Mouse (Mus musculus) CH12.LX (cell line): ENCODE data around the gene Col8a1. TPM values are rescaled to one million over a fixed set of nuclear protein-coding genes. Genes with fewer than 3 reads are reported as not detected.

ENCODE experiments used
- DNase-seq: peaks from one replicate; pipeline ENCODE4 v3.0.0-alpha.2; 2013; ENCODE audit errors: extremely low read depth
- H3K27ac ChIP-seq: 2 replicates; pipeline ENCODE4 v1.5.1; 2012; ENCODE audit warnings: low read depth, mild to moderate bottlenecking, control low read depth, moderate library complexity; ENCODE audit not compliant: insufficient read depth
- H3K27me3 ChIP-seq: replicated peaks from 2 replicates; pipeline ENCODE3; 2012; ENCODE audit warnings: inconsistent platforms
- H3K36me3 ChIP-seq, 2 experiments: replicated peaks in 1 of 2; 2 replicates each; pipeline versions ENCODE3 to v1.6.1; 2012; ENCODE audit warnings: inconsistent platforms in 1 of 2, low read length in 1 of 2, mild to moderate bottlenecking in 1 of 2, mixed read lengths in 1 of 2, moderate library complexity in 1 of 2; ENCODE audit not compliant: control insufficient read depth in 1 of 2, insufficient read depth in 1 of 2
- H3K4me1 ChIP-seq, 2 experiments: 2 replicates each; pipeline ENCODE4 v1.6.1; 2012; ENCODE audit warnings: inconsistent platforms in 1 of 2, moderate library complexity in 1 of 2; ENCODE audit not compliant: insufficient read depth in 2 of 2, control insufficient read depth in 1 of 2
- H3K4me2 ChIP-seq: 2 replicates; pipeline ENCODE4 v1.6.1; 2012; ENCODE audit warnings: low read depth, mild to moderate bottlenecking, control low read depth; ENCODE audit not compliant: poor library complexity, insufficient read depth, severe bottlenecking
- H3K4me3 ChIP-seq, 3 experiments: fragments of 150-350 bp in 1 of 3; sonication (generic) in 1 of 3; replicated peaks in 1 of 3; 2 replicates each; pipeline versions ENCODE3 to v1.5.1; 2011 to 2012; ENCODE audit warnings: low read depth in 2 of 3, low read length in 2 of 3, mild to moderate bottlenecking in 2 of 3, moderate library complexity in 2 of 3, control low read depth in 1 of 3, improper control_type of control experiment in 1 of 3, inconsistent platforms in 1 of 3, mixed read lengths in 1 of 3; ENCODE audit not compliant: poor library complexity in 1 of 3
- H3K79me2 ChIP-seq: replicated peaks from 2 replicates; pipeline ENCODE4 v1.6.1; 2012; ENCODE audit warnings: mild to moderate bottlenecking, moderate library complexity; ENCODE audit not compliant: control insufficient read depth, poor library complexity, insufficient read depth, severe bottlenecking; ENCODE audit errors: extremely low read depth
- H3K9ac ChIP-seq: 2 replicates; pipeline ENCODE4 v1.6.1; 2012; ENCODE audit warnings: low read depth, mild to moderate bottlenecking, control low read depth, moderate library complexity; ENCODE audit not compliant: insufficient read depth
- H3K9me3 ChIP-seq: replicated peaks from 2 replicates; pipeline ENCODE3; 2012; ENCODE audit warnings: low read length, inconsistent platforms, mixed read lengths
- BHLHE40 ChIP-seq: IDR thresholded peaks from 2 replicates; pipeline ENCODE4 v1.6.1; 2011; ENCODE audit warnings: mild to moderate bottlenecking, low read depth, low read length, improper control_type of control experiment
- CHD2 ChIP-seq: IDR thresholded peaks from 2 replicates; pipeline ENCODE4 v1.6.1; 2011; ENCODE audit warnings: low read length, improper control_type of control experiment
- E2F4 ChIP-seq: IDR thresholded peaks from 2 replicates; pipeline ENCODE4 v1.6.1; 2011; ENCODE audit warnings: low read depth, low read length, improper control_type of control experiment; ENCODE audit not compliant: insufficient replicate concordance
- EP300 ChIP-seq: IDR thresholded peaks from 2 replicates; pipeline ENCODE4 v1.6.1; 2011; ENCODE audit warnings: low read length, improper control_type of control experiment
- HCFC1 ChIP-seq: IDR thresholded peaks from 2 replicates; pipeline ENCODE4 v1.6.1; 2012; ENCODE audit warnings: low read depth, mild to moderate bottlenecking, inconsistent platforms, low read length, improper control_type of control experiment
- JUN ChIP-seq: IDR thresholded peaks from 2 replicates; pipeline ENCODE4 v1.6.1; 2011; ENCODE audit warnings: low read depth, mild to moderate bottlenecking, low read length, improper control_type of control experiment, moderate library complexity; ENCODE audit not compliant: insufficient read depth
- JUND ChIP-seq: conservative IDR thresholded peaks from 2 replicates; pipeline ENCODE4 v1.6.1; 2011; ENCODE audit warnings: low read depth, low read length, improper control_type of control experiment
- KAT2A ChIP-seq: IDR thresholded peaks from 2 replicates; pipeline ENCODE4 v1.6.1; 2012; ENCODE audit warnings: low read length, improper control_type of control experiment, inconsistent platforms; ENCODE audit not compliant: insufficient replicate concordance
- MAFK ChIP-seq: IDR thresholded peaks from 2 replicates; pipeline ENCODE4 v1.6.1; 2011; ENCODE audit warnings: low read length, improper control_type of control experiment; ENCODE audit not compliant: insufficient replicate concordance
- MAX ChIP-seq: IDR thresholded peaks from 2 replicates; pipeline ENCODE4 v1.6.1; 2011; ENCODE audit warnings: low read length, improper control_type of control experiment
- MEF2A ChIP-seq: IDR thresholded peaks from 2 replicates; pipeline ENCODE4 v1.6.1; 2014; ENCODE audit warnings: low read depth, mild to moderate bottlenecking, inconsistent platforms, low read length, improper control_type of control experiment, borderline replicate concordance
- MXI1 ChIP-seq: IDR thresholded peaks from 2 replicates; pipeline ENCODE4 v1.6.1; 2011; ENCODE audit warnings: mild to moderate bottlenecking, low read depth, low read length, improper control_type of control experiment
- MYC ChIP-seq: IDR thresholded peaks from 2 replicates; pipeline ENCODE4 v1.6.1; 2011; ENCODE audit warnings: low read depth, mild to moderate bottlenecking, improper control_type of control experiment, low read length
- NRF1 ChIP-seq: IDR thresholded peaks from 2 replicates; pipeline ENCODE4 v1.6.1; 2014; ENCODE audit warnings: low read depth, mild to moderate bottlenecking, inconsistent platforms, low read length, improper control_type of control experiment, moderate library complexity
- PAX5 ChIP-seq: IDR thresholded peaks from 2 replicates; pipeline ENCODE4 v1.6.1; 2012; ENCODE audit warnings: low read length, inconsistent platforms, mixed read lengths
- POLR2A ChIP-seq: IDR thresholded peaks from 2 replicates; pipeline ENCODE4 v1.6.1; 2011; ENCODE audit warnings: low read depth, mild to moderate bottlenecking, improper control_type of control experiment, low read length
- SMC3 ChIP-seq: IDR thresholded peaks from 2 replicates; pipeline ENCODE4 v1.6.1; 2011; ENCODE audit warnings: low read depth, low read length, improper control_type of control experiment
- TBP ChIP-seq: conservative IDR thresholded peaks from 2 replicates; pipeline ENCODE4 v1.6.1; 2011; ENCODE audit warnings: low read depth, low read length, improper control_type of control experiment
- UBTF ChIP-seq: IDR thresholded peaks from 2 replicates; pipeline ENCODE4 v1.6.1; 2012; ENCODE audit warnings: low read depth, mild to moderate bottlenecking, inconsistent platforms, low read length, improper control_type of control experiment, moderate library complexity
- ZC3H11A ChIP-seq: IDR thresholded peaks from 2 replicates; pipeline ENCODE4 v1.6.1; 2012; ENCODE audit warnings: low read depth, mild to moderate bottlenecking, inconsistent platforms, low read length, improper control_type of control experiment
- ZNF384 ChIP-seq: IDR thresholded peaks from 2 replicates; pipeline ENCODE4 v1.6.1; 2012; ENCODE audit warnings: low read depth, low read length, improper control_type of control experiment, inconsistent platforms
- dilution Hi-C: fragments of 300-500 bp; cut with MboI; formaldehyde crosslinking; loops from 2 replicates; pipeline ENCODE4 v1.14.3; 2020; ENCODE audit warnings: low sequenced_read_pairs; ENCODE audit not compliant: extremely low pct_unique_long_range_greater_than_20kb, extremely low pct_ligation_motif_present
- in situ Hi-C: fragments of 300-500 bp; cut with MboI; formaldehyde crosslinking; loops from 3 replicates; pipeline ENCODE4 v1.14.3; 2019; ENCODE audit warnings: low sequenced_read_pairs, low pct_ligation_motif_present, low pct_unique_long_range_greater_than_20kb, mixed read lengths
- polyA plus RNA-seq: library from polyadenylated mRNA; unstranded; fragments of >175 nt; gene quantifications from 2 replicates; pipeline ENCODE4 v1.2.1, GENCODE M21; 2012; ENCODE audit warnings: low read depth; ENCODE audit not compliant: insufficient read length
- total RNA-seq, 2 experiments: library from RNA; depleted of rRNA; stranded (reverse); fragments of 300-350 nt in 1 of 2; fragments of >200 nt in 1 of 2; gene quantifications; 2 replicates each; pipeline ENCODE4 v1.2.3; 2012 to 2014

Col8a1 gene
- total and polyA plus RNA-seq, 3 experiments: not detected

- H3K36me3 ChIP-seq: no peaks in the 10 kb centered on the region
- dilution Hi-C loops (no loop called here), in situ Hi-C loops (no loop called here)
- no peak overlapping the region for H3K4me2 ChIP-seq
- H3K9ac ChIP-seq: no peak overlapping the region
- H3K9me3 ChIP-seq: no peaks in the 10 kb centered on the region
- peak; percentile 55; the same call in 1 of the 2 replicates for TF ChIP-seq EP300
- no peak for TF ChIP-seq MXI1
- no peak for TF ChIP-seq PAX5
- peak; percentile 80 for TF ChIP-seq ZNF384
- peak; percentile 54; the same call in 1 of the 2 replicates for TF ChIP-seq JUND
- peak; percentile 58; the same call in 1 of the 2 replicates for TF ChIP-seq JUN
- TF ChIP-seq ZC3H11A: no peak
- no peak for TF ChIP-seq MEF2A
- H3K4me3 ChIP-seq: no peak overlapping the region
- H3K4me1 ChIP-seq: peaks cover 3 to 28% of the 10 kb centered on the region in 2 experiments
- DNase-seq: peak; percentile 39
- no peaks in the 10 kb centered on the region for H3K27me3 ChIP-seq
- H3K27ac ChIP-seq: no peak overlapping the region
- no peaks in the 10 kb centered on the region for H3K79me2 ChIP-seq
Observed at GRCm38 (mm10) chr16:57733545-57733944, 21.0 kb downstream of the Col8a1 start.

- no peak overlapping the region for H3K4me2 ChIP-seq
- H3K4me1 ChIP-seq: peaks cover 3 to 28% of the 10 kb centered on the region in 2 experiments
- H3K4me3 ChIP-seq: no peak overlapping the region
- H3K27ac ChIP-seq: no peak overlapping the region
- no peaks in the 10 kb centered on the region for H3K36me3 ChIP-seq
- dilution Hi-C loops (no loop called here), in situ Hi-C loops (no loop called here)
- H3K9ac ChIP-seq: no peak overlapping the region
- H3K27me3 ChIP-seq: no peaks in the 10 kb centered on the region
- TF ChIP-seq SMC3: no peak
- TF ChIP-seq HCFC1: no peak
- TF ChIP-seq BHLHE40: no peak
- no peak for TF ChIP-seq NRF1
- TF ChIP-seq MAX: no peak
- no peak for TF ChIP-seq E2F4
- TF ChIP-seq POLR2A: no peak
- TF ChIP-seq UBTF: no peak
- no peak for TF ChIP-seq MAFK
- TF ChIP-seq KAT2A: no peak
- no peak for TF ChIP-seq CHD2
- no peak for TF ChIP-seq PAX5
- no peak for TF ChIP-seq ZC3H11A
- TF ChIP-seq TBP: no peak
- TF ChIP-seq MYC: no peak
- TF ChIP-seq MEF2A: no peak
- H3K9me3 ChIP-seq: no peaks in the 10 kb centered on the region
- no peaks in the 10 kb centered on the region for H3K79me2 ChIP-seq
- no peak for DNase-seq
Observed at GRCm38 (mm10) chr16:57733139-57733538, 21.4 kb downstream of the Col8a1 start.
